Mouse (Mus musculus) CD4-positive helper T cell, adult 2 months (primary cell): ENCODE measurements around the gene Fam149b.
"Not testable (repeated sequence)": the region's sequence is repeated elsewhere in the genome, so short reads cannot be mapped to it uniquely, and the experiment has no call there.

Experiments
- DNase-seq: peaks from one replicate; pipeline ENCODE4 v3.0.0-alpha.2; 2012; ENCODE audit warnings: low read depth, missing footprints, low spot score

Fam149b gene

GRCm38 (mm10) chr14:20347991-20348541, at the start of gene Fam149b, which contains the start of gene Ecd:
Gene Fam149b (plus strand): TSS chr14:20348162.
Gene Ecd (minus strand): TSS chr14:20348121.
- DNase-seq = peak; percentile 94

GRCm38 (mm10) chr14:20305085-20305484, 42.9 kb upstream of the Fam149b start:
- not testable (repeated sequence) for DNase-seq

DNA sequence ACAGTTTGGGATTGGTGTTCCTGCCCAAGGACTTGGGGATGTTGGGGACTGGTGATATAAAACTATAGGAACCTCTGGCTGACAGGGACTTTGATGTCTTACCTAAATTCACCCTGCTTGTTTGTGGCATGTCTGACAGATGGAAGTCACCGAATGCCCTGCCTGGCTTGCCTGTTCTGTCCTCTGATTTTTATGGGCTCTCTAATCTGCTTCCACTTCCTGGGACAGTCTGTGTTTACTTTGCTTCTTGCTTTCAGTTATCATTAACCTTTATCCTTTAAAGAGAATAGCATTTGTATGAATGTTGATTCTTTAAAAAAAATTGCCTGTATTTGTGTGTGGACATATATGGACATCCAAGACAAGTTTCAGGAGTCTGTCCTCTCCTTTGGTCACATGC, 32.8 kb upstream of the Fam149b start:
- no peak for DNase-seq

DNA sequence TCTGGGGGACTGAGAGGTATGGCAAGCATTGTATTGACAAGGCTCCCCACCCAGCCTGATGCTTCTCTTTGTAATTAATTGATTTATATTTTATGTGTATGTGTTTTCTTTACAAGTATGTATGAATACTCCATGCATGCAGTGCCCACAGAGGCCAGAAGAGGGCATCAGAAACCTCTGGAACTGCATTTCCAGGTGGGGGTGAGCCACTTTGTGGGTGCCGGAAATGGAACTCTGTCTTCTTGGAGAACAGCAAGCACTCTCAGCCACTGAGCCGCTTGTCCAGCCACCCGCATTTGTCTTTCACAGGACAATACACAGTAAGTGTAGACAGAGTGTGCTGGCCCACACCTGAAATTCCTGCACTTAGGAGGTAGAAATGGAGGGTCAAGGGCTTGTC, 28.5 kb upstream of the Fam149b start:
- peak; percentile 27 for DNase-seq

GRCm38 (mm10) chr14:20324196-20324595, 23.8 kb upstream of the Fam149b start:
- DNase-seq = no peak

DNA sequence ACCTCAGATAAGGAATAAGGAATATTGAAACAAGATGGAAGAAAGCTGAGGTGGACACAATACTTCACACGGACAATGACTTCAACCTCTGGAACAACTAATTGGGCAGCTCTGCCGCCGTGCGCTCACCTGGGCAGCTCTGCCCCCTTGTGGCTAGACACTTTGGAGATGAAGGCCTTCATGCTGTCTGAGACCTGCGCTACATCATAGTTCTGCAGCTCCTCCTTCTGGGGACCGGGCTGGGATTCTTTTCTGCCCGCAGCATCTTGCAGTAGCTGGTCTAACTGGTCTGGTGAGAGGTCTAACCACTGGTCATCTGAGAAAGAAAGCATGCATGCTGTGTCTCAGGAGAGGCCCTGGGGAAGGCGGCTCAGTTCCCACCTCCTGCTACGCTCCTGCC, 19.5 kb upstream of the Fam149b start:
- no peak for DNase-seq

DNA sequence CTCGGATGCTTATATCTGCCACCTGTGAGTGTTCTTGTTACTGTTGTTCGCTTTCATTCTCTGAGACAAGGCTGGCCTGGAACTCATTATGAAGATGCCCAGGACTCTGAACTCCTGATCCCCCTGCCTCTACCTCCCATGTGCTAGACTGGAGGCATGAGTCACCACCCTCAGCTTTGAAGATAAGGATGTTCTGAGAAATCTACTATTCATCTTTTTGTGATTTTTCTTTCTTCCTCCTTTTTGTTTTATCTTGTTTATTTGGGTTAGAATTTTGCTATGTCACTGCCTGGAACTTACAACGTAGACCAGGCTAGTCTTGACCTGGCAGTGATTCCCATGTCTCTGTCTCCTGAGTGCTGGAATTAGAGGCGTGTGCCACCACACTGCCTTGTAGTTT, 16.6 kb upstream of the Fam149b start:
- DNase-seq = no peak

DNA sequence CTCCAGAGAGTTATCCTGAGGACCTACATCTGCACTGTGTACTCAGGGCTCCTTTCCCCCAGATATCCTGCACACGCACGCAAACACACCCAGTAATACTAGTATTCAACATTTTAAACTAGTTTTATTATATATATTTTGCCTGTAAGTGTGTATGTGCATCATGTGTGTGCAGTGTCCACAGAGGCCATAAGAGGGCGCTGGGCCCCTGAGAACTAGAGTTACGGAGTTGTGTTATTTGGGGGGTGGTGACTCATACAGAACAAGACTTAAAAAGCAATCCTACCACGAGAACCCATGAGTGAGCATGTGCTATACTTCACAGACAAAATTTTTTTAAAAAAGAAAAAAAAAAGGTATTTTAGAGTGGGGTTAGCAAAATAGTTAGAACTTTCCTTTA, 8.5 kb upstream of the Fam149b start:
- no peak for DNase-seq

GRCm38 (mm10) chr14:20340149-20340548, 7.8 kb upstream of the Fam149b start:
- DNase-seq = peak; percentile 57

DNA sequence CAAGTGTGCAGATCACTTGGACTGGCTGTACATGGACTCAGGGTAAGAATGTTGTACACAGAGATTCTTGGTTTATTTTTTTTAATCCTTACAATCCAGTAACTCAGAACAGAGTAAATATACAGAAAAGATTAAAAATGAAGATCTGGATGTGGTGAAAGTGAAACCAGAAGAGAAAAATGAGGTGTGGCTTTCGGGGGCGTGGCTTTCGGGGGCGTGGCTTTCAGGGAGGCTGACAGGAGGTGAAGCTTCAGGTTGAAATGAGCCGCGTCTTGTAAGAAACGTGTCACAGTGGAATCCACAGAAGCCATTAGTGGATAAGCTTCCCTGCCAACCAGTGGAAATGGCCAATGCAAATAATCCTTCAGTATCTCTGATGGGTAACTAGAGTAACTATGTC, 7.1 kb upstream of the Fam149b start:
- peak; percentile 78 for DNase-seq

GRCm38 (mm10) chr14:20345885-20346284, 2.1 kb upstream of the Fam149b start:
- no peak for DNase-seq

GRCm38 (mm10) chr14:20347441-20347990, 446 bp upstream of the Fam149b start:
- no peak for DNase-seq

DNA sequence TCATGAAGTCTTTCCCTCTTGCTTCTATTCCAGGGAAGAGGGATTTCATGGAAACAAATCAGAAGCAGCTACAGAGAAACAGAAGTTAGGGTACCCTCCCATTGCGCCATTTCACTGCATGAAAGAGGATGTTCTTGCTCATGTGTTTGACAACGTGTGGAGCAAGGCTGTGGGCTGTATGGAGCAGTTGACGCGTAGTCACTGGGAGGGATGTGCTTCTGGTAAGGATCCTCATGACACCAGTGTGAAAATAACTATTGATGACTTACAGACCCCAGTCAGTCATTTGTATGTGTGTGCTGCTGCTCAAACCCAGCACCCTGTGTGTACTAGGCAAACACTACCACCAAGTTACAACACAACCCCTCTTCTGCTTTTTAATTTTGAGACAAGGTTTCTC, 15.3 kb downstream of the Fam149b start:
- no peak for DNase-seq

GRCm38 (mm10) chr14:20368271-20368670, 20.3 kb downstream of the Fam149b start:
- no peak for DNase-seq

DNA sequence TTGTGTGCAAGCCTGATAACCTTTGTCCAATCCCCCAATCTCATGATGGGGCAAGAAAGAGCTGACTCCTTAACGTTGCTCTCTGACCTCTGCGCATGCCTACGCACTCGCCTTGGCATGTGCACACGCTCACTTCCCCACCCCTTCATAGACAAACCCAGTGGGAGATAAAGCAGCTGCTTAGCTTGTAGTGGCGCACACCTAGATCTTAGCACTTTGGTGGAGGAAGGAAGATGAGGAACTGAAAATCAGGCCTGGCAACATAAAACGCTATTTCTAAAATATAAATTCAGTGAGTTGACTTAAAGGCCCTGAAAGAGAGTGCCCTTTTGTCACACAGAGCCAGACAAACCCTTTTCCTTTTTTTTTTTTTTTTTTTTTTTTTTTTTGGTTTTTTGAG, 22.8 kb downstream of the Fam149b start:
- no peak for DNase-seq

DNA sequence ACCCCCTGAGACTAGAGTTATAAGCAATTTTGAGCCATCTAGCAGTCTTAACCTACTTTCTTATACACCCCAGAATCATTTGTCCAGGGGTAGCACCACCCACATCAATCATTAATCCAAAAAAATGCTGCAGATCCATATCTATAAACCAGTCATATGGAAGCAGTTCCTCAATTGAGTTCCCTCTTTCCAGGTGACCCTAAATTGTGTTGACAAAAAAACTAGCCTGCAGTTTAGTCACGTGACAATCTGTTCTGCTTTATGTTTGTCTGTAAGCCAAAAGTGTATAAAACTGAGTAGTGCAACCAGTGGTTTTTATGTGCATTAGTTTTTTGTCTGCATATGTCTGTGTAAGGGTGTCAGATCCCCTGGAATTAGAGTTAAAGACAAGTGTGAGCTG, 23.9 kb downstream of the Fam149b start:
- no peak for DNase-seq

- no peak for DNase-seq
Measured at GRCm38 (mm10) chr14:20377112-20377521, 29.2 kb downstream of the Fam149b start.

DNA sequence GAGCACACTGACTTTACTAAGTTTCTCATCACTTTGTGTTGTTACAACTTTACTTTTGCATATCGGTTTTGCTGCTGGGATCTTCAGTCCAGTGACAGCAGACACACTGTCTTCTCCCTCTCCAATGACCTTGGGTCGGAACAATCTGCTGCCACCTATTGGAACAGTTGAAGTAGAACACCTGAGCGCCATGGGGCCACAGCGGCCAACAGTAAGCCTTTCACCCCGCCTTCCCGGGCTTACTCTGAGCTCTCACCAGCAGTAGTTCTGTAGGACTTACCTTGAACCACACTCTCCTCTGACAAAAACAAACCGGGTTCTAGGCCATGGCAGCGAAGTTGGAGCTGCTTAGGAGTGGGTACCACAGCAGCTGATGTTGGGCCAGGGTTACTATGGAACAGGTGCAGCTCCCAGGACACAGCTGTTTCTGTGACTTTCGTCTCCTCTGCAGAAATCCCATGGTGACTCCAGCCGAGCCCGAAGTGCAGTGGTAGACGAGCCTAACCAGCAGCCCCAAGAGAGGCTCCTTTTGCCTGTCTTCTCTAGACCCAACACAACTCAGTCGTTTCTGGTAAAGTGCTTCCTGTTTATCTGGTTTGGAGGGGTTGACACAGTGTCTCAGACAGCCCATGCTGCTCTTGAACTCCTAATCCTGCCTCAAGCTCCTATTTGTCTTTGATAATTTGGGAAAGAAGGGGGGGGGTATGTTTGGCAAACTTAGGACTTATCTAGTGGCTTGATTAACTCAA, 30.5 kb downstream of the Fam149b start:
- DNase-seq = peak; percentile 80

- DNase-seq = no peak
Measured at GRCm38 (mm10) chr14:20379087-20379640, 31.2 kb downstream of the Fam149b start.

DNA sequence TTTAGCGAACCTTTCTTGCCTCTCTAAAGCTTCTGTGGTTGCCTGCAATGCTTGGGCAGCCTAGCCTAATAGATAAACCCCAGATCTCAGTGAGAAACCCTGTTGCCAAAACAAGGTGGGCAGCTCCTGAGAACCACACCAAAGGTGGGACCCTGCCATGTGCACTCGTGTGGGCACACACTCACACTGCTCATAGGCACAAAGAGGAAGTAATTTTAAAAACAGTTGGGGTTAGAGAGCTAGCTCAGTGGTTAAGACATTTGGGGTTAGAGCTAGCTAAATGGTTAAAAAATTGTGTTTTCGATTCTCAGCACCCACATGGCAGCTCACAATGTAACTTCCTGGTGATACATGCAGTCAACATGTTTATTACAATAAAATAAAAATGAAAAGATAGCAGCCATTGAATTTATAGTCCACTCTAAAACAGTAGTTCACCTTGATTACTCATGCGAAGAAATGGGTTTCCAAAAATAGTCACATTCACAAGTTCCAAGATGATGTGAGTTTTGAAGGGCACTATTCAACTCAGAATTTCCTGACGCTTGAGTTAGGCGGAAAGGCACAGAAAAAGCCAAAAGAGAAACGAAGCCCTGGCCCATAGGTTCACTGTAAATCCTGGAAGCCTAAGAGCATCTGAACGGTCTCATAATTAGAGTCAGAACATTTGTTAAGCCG, 31.9 kb downstream of the Fam149b start:
- DNase-seq = peak; percentile 21

DNA sequence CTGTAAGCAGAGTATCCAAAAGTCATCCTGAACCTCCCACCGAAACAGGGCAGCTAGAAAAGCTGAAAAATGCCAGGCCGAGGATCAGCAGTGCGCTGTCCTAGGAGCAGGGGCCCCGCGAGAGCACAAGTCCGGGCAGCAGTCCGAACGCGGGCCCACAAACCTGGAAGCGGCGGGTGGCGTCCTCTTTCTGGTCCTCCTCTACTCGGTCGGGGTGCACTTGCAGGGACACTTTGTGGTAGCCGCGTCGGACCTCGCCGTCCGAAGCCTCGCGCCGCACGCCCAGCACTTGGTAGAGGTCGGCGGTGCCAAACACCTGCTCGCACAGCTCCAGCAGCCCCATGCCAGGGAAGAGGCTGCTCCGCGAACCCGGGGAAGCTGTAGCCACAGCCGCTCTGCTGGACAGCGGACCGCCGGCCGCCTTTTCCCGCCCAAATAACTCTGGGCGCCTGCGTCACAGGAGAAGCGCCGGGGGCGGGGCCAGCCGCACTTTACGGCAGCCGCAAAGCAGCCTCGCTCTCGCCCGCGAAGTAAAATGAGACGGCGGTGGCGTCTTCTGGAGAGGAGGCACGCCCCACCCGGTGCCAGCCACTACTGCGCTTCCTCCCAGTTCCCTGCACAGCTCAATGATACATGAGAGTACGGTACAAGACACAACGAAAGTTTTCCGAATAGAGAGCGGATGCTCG, 40.6 kb downstream of the Fam149b start, which contains the start of gene Dnajc9:
Dnajc9 (minus strand) TSS at position 470 of the 689 bp plus-strand sequence.
- peak; percentile 94 for DNase-seq
